Mouse (Mus musculus) kidney, adult 10 weeks (tissue): ENCODE data around the gene Ormdl1. TPM values are rescaled to one million over a fixed set of nuclear protein-coding genes. Genes with fewer than 3 reads are reported as not detected.

Experiments used
- polyA plus RNA-seq: library from polyadenylated mRNA; stranded (reverse); fragments of 350-450 nt; fragmentation: Illumina TruSeq; extraction: RNeasy Lipid Tissue Mini Kit (QIAGEN cat#74804); gene quantifications from one replicate; pipeline ENCODE4 v1.2.3, GENCODE M21; 2014; ENCODE audit warnings: low read depth, low replicate concordance

Gene Ormdl1
- 71.1 TPM for polyA plus RNA-seq

DNA sequence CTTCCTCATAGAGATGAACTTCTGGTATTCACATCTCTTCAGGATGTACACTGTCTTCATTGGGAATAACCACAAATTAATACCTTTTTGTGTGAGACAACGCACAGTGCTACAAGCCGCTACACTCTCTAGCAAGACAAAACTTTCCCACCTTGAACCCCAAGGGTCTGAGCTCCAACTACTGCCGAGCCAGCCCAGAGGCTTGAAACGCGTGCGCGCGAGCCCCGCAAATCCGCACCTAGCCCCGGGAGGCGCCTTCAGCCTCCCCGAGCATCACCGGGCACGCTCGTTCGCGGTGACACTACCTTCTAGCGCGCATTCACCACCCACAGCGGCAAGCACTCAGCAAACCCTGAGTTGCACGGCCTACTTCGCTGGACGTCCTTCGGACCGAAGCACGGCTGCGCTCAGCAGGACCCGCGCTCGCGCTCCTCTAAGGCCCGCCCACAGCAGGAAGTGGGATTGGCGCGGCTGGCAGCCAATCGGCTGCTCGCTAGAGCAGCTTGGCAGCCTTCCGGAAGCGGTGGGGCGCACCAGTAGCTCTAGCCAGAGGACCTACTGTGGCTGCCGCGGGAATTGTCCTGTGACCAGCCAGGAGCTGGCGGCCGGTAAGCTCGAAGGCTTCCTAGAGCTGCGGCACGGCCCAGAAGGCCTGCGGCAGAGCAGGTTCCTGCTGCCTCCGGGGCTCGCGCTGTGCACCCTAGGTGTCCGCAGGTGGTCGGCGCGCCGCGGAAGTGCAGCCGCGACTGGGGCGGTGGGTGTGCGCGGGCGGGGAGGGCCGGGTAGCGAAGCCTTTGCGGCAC, at the start of gene Ormdl1, which contains the start of the genes Pms1 and Gm28778:
Gene Ormdl1, plus strand, starts transcription at position 515 of the 803 bp plus-strand sequence.
Gene Pms1, minus strand, starts transcription at position 438 of the 803 bp plus-strand sequence.
Gene Gm28778, plus strand, starts transcription at position 531 of the 803 bp plus-strand sequence.

DNA sequence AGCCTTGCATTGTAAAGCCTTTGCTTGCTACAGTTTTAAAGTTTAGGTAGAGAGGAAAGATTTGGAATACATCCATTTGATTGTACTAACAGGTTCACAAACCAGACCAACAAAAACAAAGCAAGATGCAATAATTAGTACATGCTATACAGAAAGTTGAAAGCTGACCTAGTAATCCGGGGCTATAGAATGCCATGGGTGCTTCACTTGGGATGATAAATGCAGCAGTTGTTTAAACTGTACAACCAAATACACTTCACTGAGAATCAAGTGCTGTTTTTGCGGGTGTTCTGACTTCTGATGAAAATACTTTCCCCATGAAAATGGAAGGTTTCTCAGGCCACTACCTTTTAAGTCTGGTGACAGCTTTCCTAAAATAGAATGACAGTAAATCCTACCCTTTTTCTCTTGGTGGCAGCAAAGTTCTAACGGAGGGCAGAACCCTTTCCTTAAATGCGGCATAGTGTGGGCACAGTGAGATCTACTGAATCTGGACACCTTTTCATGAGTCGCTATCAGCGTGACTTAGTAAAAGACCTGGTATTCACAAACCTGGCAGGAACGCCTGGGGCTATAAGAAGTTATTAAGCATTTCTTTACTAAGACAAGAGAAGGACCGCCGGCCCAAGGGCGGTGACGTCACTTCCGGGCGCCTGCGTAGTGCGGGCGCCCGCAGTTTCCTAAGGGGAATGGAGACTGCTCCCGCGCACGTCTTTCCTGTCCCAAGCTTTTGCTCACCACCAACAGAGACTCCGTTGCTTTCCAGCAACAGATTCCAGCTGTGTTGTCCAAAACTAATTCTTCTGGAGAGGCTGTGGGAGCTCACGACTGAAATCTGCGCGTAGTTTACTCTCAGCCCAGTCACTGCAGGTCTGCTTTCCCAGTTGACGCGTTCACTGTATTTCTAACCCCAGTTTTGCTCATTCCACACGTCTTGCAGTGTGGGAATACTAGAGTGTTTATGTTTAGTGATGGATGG, 16.4 kb downstream of the Ormdl1 start, which contains the start of gene Osgepl1:
Gene Osgepl1, plus strand, starts transcription at position 636 of the 979 bp plus-strand sequence.

DNA sequence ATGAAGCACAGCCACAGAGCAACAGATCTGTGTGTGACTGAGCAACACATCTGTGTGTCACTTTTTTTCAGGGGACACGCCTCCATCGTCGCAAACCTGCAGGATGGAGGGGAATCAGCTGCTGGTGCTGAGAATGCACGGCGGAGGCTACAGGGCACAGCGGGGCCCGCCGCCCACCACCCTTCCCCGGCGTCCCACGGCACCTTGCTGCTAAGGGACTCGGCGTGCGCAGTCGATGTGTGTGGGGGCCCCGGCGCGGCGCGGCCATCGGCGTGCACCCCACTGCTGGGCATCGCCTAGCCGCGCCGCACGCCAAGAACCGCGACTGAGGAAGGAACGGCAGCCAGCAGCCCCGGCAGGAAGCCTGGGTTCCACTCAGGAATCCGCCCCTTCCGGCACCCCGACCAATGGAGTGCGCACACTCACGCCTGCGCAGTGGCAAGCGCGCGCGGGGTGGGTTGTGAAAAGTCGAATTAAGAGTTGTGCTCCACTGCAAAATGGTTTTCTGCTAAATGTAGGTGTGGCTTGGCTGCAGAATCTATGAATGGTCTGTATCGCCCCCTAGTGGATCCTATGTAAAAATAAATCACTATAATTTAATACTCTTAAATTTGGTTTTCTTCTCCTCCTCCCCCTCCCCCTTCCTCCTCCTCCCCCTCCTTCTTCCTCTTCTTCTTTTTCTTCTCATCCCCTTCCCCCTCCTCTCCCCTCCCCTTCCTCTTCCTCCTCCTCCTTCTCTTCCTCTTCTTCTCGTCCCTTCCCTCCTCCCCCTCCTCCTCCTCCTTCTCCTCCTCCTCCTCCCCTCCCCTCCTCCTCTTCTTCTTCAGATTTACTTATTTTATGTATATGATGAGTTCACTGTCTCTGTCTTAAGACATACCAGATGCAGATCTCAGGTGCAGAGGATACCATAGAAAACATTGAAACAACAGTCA, 55.7 kb downstream of the Ormdl1 start, which contains the start of the genes Asdurf, Gm28551 and Asnsd1:
Gene Asdurf, minus strand, starts transcription at position 293 of the 935 bp plus-strand sequence.
Gene Gm28551, minus strand, starts transcription at position 341 of the 935 bp plus-strand sequence.
Gene Asnsd1, minus strand, starts transcription at position 426 of the 935 bp plus-strand sequence.

Other genes with a start within 250 kb of the Ormdl1 start
- not detected for gene Mstn, start 235.5 kb upstream of the Ormdl1 start, polyA plus RNA-seq
- not detected for gene 1700019A02Rik, start 109.5 kb upstream of the Ormdl1 start, polyA plus RNA-seq
- 11.3 TPM for gene Pms1, start 77 bp upstream of the Ormdl1 start, polyA plus RNA-seq
- not detected for gene Gm28778, start within 50 bp of the Ormdl1 start, polyA plus RNA-seq
- 63.8 TPM for gene Osgepl1, start 16.5 kb downstream of the Ormdl1 start, polyA plus RNA-seq
- 81.4 TPM for gene Asdurf, start 55.5 kb downstream of the Ormdl1 start, polyA plus RNA-seq
- gene Gm28551, start 55.6 kb downstream of the Ormdl1 start, polyA plus RNA-seq = not detected
- gene Asnsd1, start 55.7 kb downstream of the Ormdl1 start, polyA plus RNA-seq = 80.9 TPM